In the genomic region with DNA sequence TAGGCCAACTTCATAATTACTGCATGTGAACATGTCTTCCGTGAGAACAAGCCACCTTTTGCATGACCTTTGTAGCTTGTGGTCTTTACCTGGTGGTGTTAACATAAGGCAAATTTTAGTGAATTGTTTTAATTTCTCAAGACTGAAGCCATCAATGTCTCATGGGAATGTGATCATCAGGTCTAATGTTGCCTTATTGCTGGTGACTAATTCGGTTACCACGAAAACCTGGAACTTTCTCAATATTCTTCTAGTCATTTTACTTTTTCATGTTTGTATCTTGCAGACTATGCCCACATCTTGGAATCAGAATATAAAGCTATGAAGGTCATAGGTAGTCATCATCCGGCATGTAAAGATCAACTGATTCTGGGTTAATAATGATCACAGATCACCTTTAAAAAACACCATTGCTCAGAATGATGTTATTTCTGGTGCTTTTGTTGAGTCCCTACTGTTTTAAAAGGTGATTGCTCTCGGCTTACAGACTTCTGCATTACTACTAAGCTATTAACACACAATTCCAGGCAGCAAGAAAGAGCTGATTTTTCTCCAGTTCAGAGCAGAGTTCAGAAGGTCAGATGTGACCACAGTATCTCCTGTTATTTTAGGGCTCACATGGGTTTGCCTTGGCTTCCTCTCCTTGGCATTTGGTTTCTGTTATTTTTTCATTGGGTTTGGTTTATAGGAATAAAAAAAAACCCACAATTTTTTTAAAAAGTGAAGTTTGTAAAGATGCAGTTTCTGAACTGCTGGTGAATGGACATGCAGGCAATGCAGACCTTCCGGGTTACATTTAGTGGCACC, we compare ENCODE assay signal across 30 mouse cellular contexts. TPM values are rescaled to one million over a fixed set of nuclear protein-coding genes. Genes with fewer than 3 reads are reported as not detected.
DNase-seq lines count a peak whose midpoint lies in the region; ATAC-seq and TF ChIP-seq lines count a peak whose summit lies in the region.
"Had no signal": no experiment of that assay in that cellular context is flagged by ENCODE, and none has a peak within 500 bp of the region (broad histone marks: within the 10 kb centered on the region; RNA-seq: fewer than 3 reads in every experiment).

No protein-coding gene starts in this region.

- H3K9me3 ChIP-seq in midbrain, embryonic 11.5 days (ENCODE audit: control insufficient read depth, low read length) = no peaks in the 10 kb centered on the region
- no peaks in the 10 kb centered on the region; the same call in 1 of the 2 replicates for H3K9me3 ChIP-seq in midbrain, embryonic 13.5 days
- no peaks in the 10 kb centered on the region for H3K9me3 ChIP-seq in stomach, postnatal 0 days (ENCODE audit: control insufficient read depth, low read length)
- H3K9me3 ChIP-seq: embryonic facial prominence, embryonic 12.5 days; embryonic facial prominence, embryonic 15.5 days; forebrain, embryonic 10.5 days; forebrain, embryonic 13.5 days; G1E; heart, embryonic 12.5 days; heart, embryonic 15.5 days; hindbrain, embryonic 10.5 days; hindbrain, embryonic 13.5 days; intestine, embryonic 15.5 days had no signal

- no peak overlapping the region for H3K27ac ChIP-seq in midbrain, embryonic 11.5 days (ENCODE audit: low read depth, low read length)
- H3K27ac ChIP-seq in midbrain, embryonic 13.5 days = no peak overlapping the region
- no peak overlapping the region for H3K27ac ChIP-seq in stomach, postnatal 0 days (replicated peaks)
- H3K27ac ChIP-seq: embryonic facial prominence, embryonic 12.5 days; embryonic facial prominence, embryonic 15.5 days; forebrain, embryonic 10.5 days; forebrain, embryonic 13.5 days; heart, embryonic 15.5 days; hindbrain, embryonic 10.5 days; hindbrain, embryonic 13.5 days; intestine, embryonic 15.5 days had no signal

- 94% methylated on average over 6 of the region's 6 CpGs for WGBS in midbrain, embryonic 11.5 days
- 92% methylated on average over 6 of the region's 6 CpGs for WGBS in midbrain, embryonic 13.5 days
- 85% methylated on average over 6 of the region's 6 CpGs for WGBS in stomach, postnatal 0 days

- no peaks in the 10 kb centered on the region for H3K4me1 ChIP-seq in midbrain, embryonic 11.5 days (ENCODE audit: control insufficient read depth, insufficient read depth, low read length)
- no peaks in the 10 kb centered on the region for H3K4me1 ChIP-seq in midbrain, embryonic 13.5 days (replicated peaks)
- H3K4me1 ChIP-seq in stomach, postnatal 0 days (replicated peaks; ENCODE audit: control insufficient read depth, insufficient read depth) = no peaks in the 10 kb centered on the region
- H3K4me1 ChIP-seq: embryonic facial prominence, embryonic 12.5 days; forebrain, embryonic 10.5 days; forebrain, embryonic 13.5 days; heart, embryonic 12.5 days; heart, embryonic 15.5 days; hindbrain, embryonic 10.5 days; hindbrain, embryonic 13.5 days; intestine, embryonic 15.5 days had no signal

- TF ChIP-seq EP300 in stomach, postnatal 0 days (optimal IDR thresholded peaks at IDR 0.05) = no peak

- no peak overlapping the region for H3K4me2 ChIP-seq in midbrain, embryonic 11.5 days
- H3K4me2 ChIP-seq in midbrain, embryonic 13.5 days (replicated peaks) = no peak overlapping the region
- H3K4me2 ChIP-seq in stomach, postnatal 0 days (replicated peaks; ENCODE audit: low read depth) = no peak overlapping the region
- H3K4me2 ChIP-seq: embryonic facial prominence, embryonic 12.5 days; embryonic facial prominence, embryonic 15.5 days; forebrain, embryonic 13.5 days; heart, embryonic 12.5 days; heart, embryonic 15.5 days; hindbrain, embryonic 13.5 days; intestine, embryonic 15.5 days had no signal

- H3K36me3 ChIP-seq in midbrain, embryonic 11.5 days (ENCODE audit: control insufficient read depth, insufficient read depth, low read length) = no peaks in the 10 kb centered on the region
- H3K36me3 ChIP-seq in midbrain, embryonic 13.5 days = no peaks in the 10 kb centered on the region
- no peaks in the 10 kb centered on the region for H3K36me3 ChIP-seq in stomach, postnatal 0 days (ENCODE audit: control insufficient read depth, insufficient read depth, low read length)
- H3K36me3 ChIP-seq: embryonic facial prominence, embryonic 12.5 days; embryonic facial prominence, embryonic 15.5 days; forebrain, embryonic 10.5 days; G1E; heart, embryonic 12.5 days; heart, embryonic 15.5 days; hindbrain, embryonic 10.5 days; hindbrain, embryonic 13.5 days; intestine, embryonic 15.5 days had no signal

- H3K4me3 ChIP-seq in midbrain, embryonic 11.5 days (ENCODE audit: low read depth, low read length) = no peak overlapping the region
- no peak overlapping the region for H3K4me3 ChIP-seq in midbrain, embryonic 13.5 days (replicated peaks)
- no peak overlapping the region for H3K4me3 ChIP-seq in stomach, postnatal 0 days (ENCODE audit: low read depth, low read length)
- H3K4me3 ChIP-seq: embryonic facial prominence, embryonic 12.5 days; embryonic facial prominence, embryonic 15.5 days; erythroblast, embryonic 14.5 days; forebrain, embryonic 10.5 days; forebrain, embryonic 13.5 days; heart, embryonic 12.5 days; heart, embryonic 15.5 days; hindbrain, embryonic 10.5 days; hindbrain, embryonic 13.5 days; intestine, embryonic 15.5 days had no signal

- TF ChIP-seq CTCF in stomach, postnatal 0 days (IDR thresholded peaks at IDR 0.05; ENCODE audit: low read depth) = no peak

- H3K9ac ChIP-seq in midbrain, embryonic 11.5 days (ENCODE audit: low read length) = no peak overlapping the region
- no peak overlapping the region for H3K9ac ChIP-seq in midbrain, embryonic 13.5 days (replicated peaks)
- H3K9ac ChIP-seq in stomach, postnatal 0 days (ENCODE audit: low read length) = no peak overlapping the region
- H3K9ac ChIP-seq: embryonic facial prominence, embryonic 12.5 days; embryonic facial prominence, embryonic 15.5 days; forebrain, embryonic 13.5 days; forebrain, postnatal 0 days; heart, embryonic 12.5 days; heart, embryonic 15.5 days; hindbrain, embryonic 13.5 days; intestine, embryonic 15.5 days had no signal

- DNase-seq in midbrain, embryonic 11.5 days (ENCODE audit: low spot score, missing footprints) = peak; percentile 74
- peak; percentile 68 for DNase-seq in NIH3T3 (ENCODE audit: low read depth)
- DNase-seq in fibroblast of lung, adult 2 months (ENCODE audit: low read depth) = peak; percentile 69
- DNase-seq in stomach, postnatal 0 days (ENCODE audit: low spot score) = no peak
- DNase-seq in ovary, postnatal 14 days (ENCODE audit: low spot score) = no peak
- DNase-seq in frontal cortex, postnatal 10 days (ENCODE audit: low spot score in 2 of 2) = no peak
- DNase-seq: adrenal gland, adult 8-10 months; adrenal gland, postnatal 25 days; cerebellum, adult 18-20 months; cerebellum, adult 9-10 months; cerebellum, postnatal 14 days; forebrain, postnatal 0 days; gastrocnemius, postnatal 25 days; heart, adult 18-20 months; heart, postnatal 10 days; heart, postnatal 36 days had no signal

- H3K27me3 ChIP-seq in midbrain, embryonic 11.5 days (ENCODE audit: control insufficient read depth, insufficient read depth, low read length) = no peaks in the 10 kb centered on the region
- H3K27me3 ChIP-seq in midbrain, embryonic 13.5 days = no peaks in the 10 kb centered on the region
- no peaks in the 10 kb centered on the region for H3K27me3 ChIP-seq in stomach, postnatal 0 days (ENCODE audit: control insufficient read depth, insufficient read depth, low read length)
- H3K27me3 ChIP-seq: CH12.LX; embryonic facial prominence, embryonic 12.5 days; embryonic facial prominence, embryonic 15.5 days; forebrain, embryonic 13.5 days; heart, embryonic 12.5 days; heart, embryonic 15.5 days; hindbrain, embryonic 13.5 days; intestine, embryonic 15.5 days had no signal

- ATAC-seq in midbrain, embryonic 11.5 days (ENCODE audit: low FRiP score) = no peak
- no peak for ATAC-seq in midbrain, embryonic 13.5 days
- no peak for ATAC-seq in stomach, postnatal 0 days (ENCODE audit: low FRiP score, low TSS enrichment)
- ATAC-seq: forebrain, embryonic 13.5 days; forebrain, postnatal 0 days; hindbrain, embryonic 16.5 days; intestine, embryonic 15.5 days had no signal

RNA-seq across cellular contexts. Expression of a gene that starts 57.2 kb away (rescaled TPM):
- 59.0 and 67.9 TPM in 2 replicates for polyA plus RNA-seq in midbrain, embryonic 11.5 days (2014; fragmentation: Nextera tagmentation; extraction: Ambion mirVana)
- polyA plus RNA-seq in midbrain, embryonic 13.5 days (2015; fragmentation: Nextera tagmentation; extraction: Ambion mirVana) = 44.5 and 45.8 TPM in 2 replicates
- polyA plus RNA-seq in stomach, postnatal 0 days (2015; fragmentation: Nextera tagmentation; extraction: Ambion mirVana) = 16.1 and 18.7 TPM in 2 replicates

Comparison
In these comparisons a context has a peak if more than half of its experiments do, and no peak if none do; other contexts are left out.
1. DNase-seq: peak in midbrain, embryonic 11.5 days (single experiment), NIH3T3 (single experiment) and fibroblast of lung, adult 2 months (single experiment); none in stomach, postnatal 0 days (single experiment), ovary, postnatal 14 days (single experiment) and frontal cortex, postnatal 10 days (0 of 2).